Mouse (Mus musculus): ENCODE data around the gene Stat2. TPM values are rescaled to one million over a fixed set of nuclear protein-coding genes. Genes with fewer than 3 reads are reported as not detected.
"Not testable (repeated sequence)": the region's sequence is repeated elsewhere in the genome, so short reads cannot be mapped to it uniquely, and the experiment has no call there.

Gene Stat2
- polyA plus RNA-seq, 1 experiment from 2014 or later = 13.0 TPM

- no peak for ATAC-seq (ENCODE audit: insufficient read depth, low FRiP score, low read depth)
- Histone ChIP-seq H3K4me3 (replicated peaks) (no peak overlapping the region), H3K4me2 (no peak overlapping the region), H3K9me3 (no peaks in the 10 kb centered on the region), H3K4me1 (0 out of 2 replicates have a peak, but pooled peaks cover 5% of the 10 kb centered on the region), H3K9ac (no peak overlapping the region), H3K27me3 (replicated peaks) (no peaks in the 10 kb centered on the region), H3K36me3 (peaks cover 30% of the 10 kb centered on the region), H3K27ac (no peak overlapping the region)
- 83% methylated on average over 7 of the region's 7 CpGs for WGBS
Observed at GRCm38 (mm10) chr10:128309654-128310053, 39.3 kb downstream of the Stat2 start.

GRCm38 (mm10) chr10:128310177-128310576 lies 39.8 kb downstream of the Stat2 start:
- Histone ChIP-seq H3K36me3 (peaks cover 34% of the 10 kb centered on the region), H3K9me3 (no peaks in the 10 kb centered on the region), H3K4me2 (no peak overlapping the region), H3K27me3 (replicated peaks) (no peaks in the 10 kb centered on the region), H3K27ac (peak overlapping the region; percentile 26; the same call in 1 of the 2 replicates), H3K4me3 (replicated peaks) (no peak overlapping the region), H3K9ac (no peak overlapping the region), H3K4me1 (0 out of 2 replicates have a peak, but pooled peaks cover 5% of the 10 kb centered on the region)
- WGBS = 51% methylated on average over 11 of the region's 11 CpGs
- ATAC-seq (ENCODE audit: insufficient read depth, low FRiP score, low read depth) = peak; percentile 54; the same call in 1 of the 2 replicates

GRCm38 (mm10) chr10:128310902-128311301 lies 40.5 kb downstream of the Stat2 start:
- peaks cover 41% of the 10 kb centered on the region for H3K36me3 ChIP-seq
- H3K4me2 ChIP-seq = no peak overlapping the region
- H3K9ac ChIP-seq = no peak overlapping the region
- H3K4me3 ChIP-seq (replicated peaks) = no peak overlapping the region
- H3K4me1 ChIP-seq = 0 out of 2 replicates have a peak, but pooled peaks cover 5% of the 10 kb centered on the region
- no peak overlapping the region for H3K27ac ChIP-seq
- 68% methylated on average over 4 of the region's 4 CpGs for WGBS
- H3K27me3 ChIP-seq (replicated peaks) = no peaks in the 10 kb centered on the region
- H3K9me3 ChIP-seq = no peaks in the 10 kb centered on the region
- no peak for ATAC-seq (ENCODE audit: insufficient read depth, low FRiP score, low read depth)

GRCm38 (mm10) chr10:128315578-128315977 lies 45.2 kb downstream of the Stat2 start:
- H3K27ac ChIP-seq = no peak overlapping the region
- peaks cover 45% of the 10 kb centered on the region for H3K36me3 ChIP-seq
- no peak overlapping the region for H3K4me3 ChIP-seq (replicated peaks)
- no peak overlapping the region for H3K9ac ChIP-seq
- H3K27me3 ChIP-seq (replicated peaks) = no peaks in the 10 kb centered on the region
- 92% methylated on average over 8 of the region's 8 CpGs for WGBS
- no peaks in the 10 kb centered on the region for H3K9me3 ChIP-seq
- ATAC-seq (ENCODE audit: insufficient read depth, low FRiP score, low read depth) = no peak
- no peaks in the 10 kb centered on the region for H3K4me1 ChIP-seq
- no peak overlapping the region for H3K4me2 ChIP-seq

GRCm38 (mm10) chr10:128321641-128322040 lies 51.3 kb downstream of the Stat2 start:
- peak overlapping the region; percentile 74 for H3K4me3 ChIP-seq (replicated peaks)
- H3K27me3 ChIP-seq (replicated peaks) = no peaks in the 10 kb centered on the region
- H3K27ac ChIP-seq = 0 out of 2 replicates have a peak overlapping the region, but pooled peaks have one; percentile 38
- H3K9ac ChIP-seq = peak overlapping the region; percentile 32; the same call in 1 of the 2 replicates
- peaks cover 27% of the 10 kb centered on the region for H3K36me3 ChIP-seq
- no peak for ATAC-seq (ENCODE audit: insufficient read depth, low FRiP score, low read depth)
- H3K4me2 ChIP-seq = peak overlapping the region; percentile 81
- 47% methylated on average over 12 of the region's 12 CpGs for WGBS
- peaks cover 9% of the 10 kb centered on the region for H3K4me1 ChIP-seq
- H3K9me3 ChIP-seq = no peaks in the 10 kb centered on the region

GRCm38 (mm10) chr10:128322141-128323108 lies 52.1 kb downstream of the Stat2 start, which contains the start of gene Cnpy2:
Cnpy2 (plus strand) TSS chr10:128322459.
- H3K4me1 ChIP-seq = peaks cover 9% of the 10 kb centered on the region
- H3K27me3 ChIP-seq (replicated peaks) = no peaks in the 10 kb centered on the region
- H3K36me3 ChIP-seq = peaks cover 34% of the 10 kb centered on the region
- H3K4me2 ChIP-seq = peak within 1 kb of the TSS; percentile 81
- H3K4me3 ChIP-seq (replicated peaks) = peak within 1 kb of the TSS; percentile 74
- peak; percentile 86 for ATAC-seq (ENCODE audit: insufficient read depth, low FRiP score, low read depth)
- WGBS = under 1% methylated on average over 40 of the region's 40 CpGs
- H3K9ac ChIP-seq = peak within 1 kb of the TSS; percentile 77
- H3K27ac ChIP-seq = peak within 1 kb of the TSS; percentile 93
- no peaks in the 10 kb centered on the region for H3K9me3 ChIP-seq

GRCm38 (mm10) chr10:128323516-128323915 lies 53.2 kb downstream of the Stat2 start:
- H3K4me3 ChIP-seq (replicated peaks) = peak overlapping the region; percentile 74
- H3K9ac ChIP-seq = peak overlapping the region; percentile 77
- WGBS = 64% methylated on average over 8 of the region's 8 CpGs
- peaks cover 9% of the 10 kb centered on the region for H3K4me1 ChIP-seq
- H3K27me3 ChIP-seq (replicated peaks) = no peaks in the 10 kb centered on the region
- H3K4me2 ChIP-seq = peak overlapping the region; percentile 81
- H3K36me3 ChIP-seq = peaks cover 40% of the 10 kb centered on the region
- no peaks in the 10 kb centered on the region for H3K9me3 ChIP-seq
- ATAC-seq (ENCODE audit: insufficient read depth, low FRiP score, low read depth) = no peak
- peak overlapping the region; percentile 93 for H3K27ac ChIP-seq

GRCm38 (mm10) chr10:128326825-128327224 lies 56.5 kb downstream of the Stat2 start:
- H3K4me1 ChIP-seq = peaks cover 9% of the 10 kb centered on the region
- 92% methylated on average over 8 of the region's 8 CpGs for whole genome bisulfite sequencing

GRCm38 (mm10) chr10:128327610-128328009 lies 57.3 kb downstream of the Stat2 start:
- Histone ChIP-seq H3K9ac (no peak overlapping the region), H3K27me3 (replicated peaks) (no peaks in the 10 kb centered on the region), H3K4me1 (peaks cover 9% of the 10 kb centered on the region), H3K36me3 (peaks cover 29% of the 10 kb centered on the region), H3K9me3 (no peaks in the 10 kb centered on the region), H3K4me2 (no peak overlapping the region), H3K4me3 (replicated peaks) (no peak overlapping the region), H3K27ac (no peak overlapping the region)
- 85% methylated on average over 10 of the region's 10 CpGs for WGBS
- no peak for ATAC-seq (ENCODE audit: insufficient read depth, low FRiP score, low read depth)

More at GRCm38 (mm10) chr10:128326825-128327224, 56.5 kb downstream of the Stat2 start:
- Histone ChIP-seq H3K36me3 (peaks cover 29% of the 10 kb centered on the region), H3K27me3 (replicated peaks) (no peaks in the 10 kb centered on the region), H3K9ac (no peak overlapping the region), H3K9me3 (no peaks in the 10 kb centered on the region), H3K4me3 (replicated peaks) (no peak overlapping the region), H3K27ac (no peak overlapping the region), H3K4me2 (no peak overlapping the region)
- ATAC-seq (ENCODE audit: insufficient read depth, low FRiP score, low read depth) = no peak

GRCm38 (mm10) chr10:128332358-128333249 lies 62.2 kb downstream of the Stat2 start:
- 79% methylated on average over 6 of the region's 6 CpGs for WGBS
- H3K9ac ChIP-seq; H3K4me1 ChIP-seq; H3K9me3 ChIP-seq; H3K4me2 ChIP-seq; H3K4me3 ChIP-seq (replicated peaks); H3K36me3 ChIP-seq; H3K27me3 ChIP-seq (replicated peaks); ATAC-seq (ENCODE audit: insufficient read depth, low FRiP score, low read depth); H3K27ac ChIP-seq: not testable (repeated sequence)

- Histone ChIP-seq H3K4me3 (replicated peaks) (no peak overlapping the region), H3K27ac (no peak overlapping the region), H3K36me3 (no peaks in the 10 kb centered on the region; the same call in 1 of the 2 replicates), H3K4me2 (no peak overlapping the region), H3K4me1 (peaks cover 22% of the 10 kb centered on the region), H3K9me3 (no peaks in the 10 kb centered on the region), H3K27me3 (replicated peaks) (no peaks in the 10 kb centered on the region), H3K9ac (no peak overlapping the region)
- ATAC-seq (ENCODE audit: insufficient read depth, low FRiP score, low read depth) = no peak
- 0% methylated on average over 4 of the region's 4 CpGs for WGBS
Observed at GRCm38 (mm10) chr10:128335582-128335981, 65.2 kb downstream of the Stat2 start.

All from stomach, embryonic 15.5 days (tissue).